Mouse (Mus musculus) liver, adult 2 months (tissue): Measurements from ENCODE around the gene Prkcb.

ENCODE experiments used
- CTCF ChIP-seq: fragments of 200-500 bp; IDR thresholded peaks from 2 replicates; pipeline ENCODE4 v1.5.1; 2011; ENCODE audit warnings: low read depth, low read length, control low read depth
- POLR2A ChIP-seq: fragments of 200-500 bp; IDR thresholded peaks from 2 replicates; pipeline ENCODE4 v1.6.1; 2011; ENCODE audit warnings: low read length, control low read depth; ENCODE audit not compliant: insufficient read depth; ENCODE audit errors: extremely low read depth

GRCm38 (mm10) chr7:122667903-122668302 lies 379.4 kb downstream of the Prkcb start:
- TF ChIP-seq POLR2A (no peak), CTCF (peak; percentile 58; the same call in 1 of the 2 replicates)
